Mouse (Mus musculus) megakaryocyte, embryonic 14.5 days (primary cell): ENCODE results near the gene Prdm11. TPM values are rescaled to one million over a fixed set of nuclear protein-coding genes. Genes with fewer than 3 reads are reported as not detected.

Experiments used
- H3K27me3 ChIP-seq: replicated peaks from 2 replicates; pipeline ENCODE3; 2012; ENCODE audit warnings: inconsistent platforms
- H3K36me3 ChIP-seq: replicated peaks from 2 replicates; pipeline ENCODE3; 2012; ENCODE audit warnings: low read length, inconsistent platforms, mixed read lengths
- H3K4me1 ChIP-seq: 2 replicates; pipeline ENCODE4 v1.6.1; 2012; ENCODE audit warnings: inconsistent platforms
- H3K4me3 ChIP-seq: replicated peaks from 2 replicates; pipeline ENCODE3; 2012; ENCODE audit warnings: moderate library complexity, mild to moderate bottlenecking, inconsistent platforms
- H3K9me3 ChIP-seq: 2 replicates; pipeline ENCODE4 v1.6.1; 2012; ENCODE audit warnings: inconsistent platforms
- FLI1 ChIP-seq: IDR thresholded peaks from 2 replicates; pipeline ENCODE4 v1.6.1; 2012; ENCODE audit warnings: low read length, inconsistent platforms, mixed read lengths
- GATA1 ChIP-seq: IDR thresholded peaks from 3 replicates; pipeline ENCODE4 v1.6.1; 2012; ENCODE audit warnings: mixed read lengths, low read length, inconsistent platforms, borderline replicate concordance
- polyA plus RNA-seq: library from polyadenylated mRNA; stranded (reverse); fragments of >175 nt; gene quantifications from 2 replicates; pipeline ENCODE4 v1.2.3, GENCODE M21; 2012; ENCODE audit warnings: low replicate concordance; ENCODE audit not compliant: insufficient read depth

The Prdm11 gene
- polyA plus RNA-seq, 1 experiment: 18.2 TPM

- H3K27me3 ChIP-seq: no peaks in the 10 kb centered on the region
- peak overlapping the region; percentile 87 for H3K4me3 ChIP-seq
- H3K36me3 ChIP-seq: peaks cover 53% of the 10 kb centered on the region
- H3K9me3 ChIP-seq: no peaks in the 10 kb centered on the region
- TF ChIP-seq FLI1: no peak
- H3K4me1 ChIP-seq: peaks cover 92% of the 10 kb centered on the region
Observed at GRCm38 (mm10) chr2:93030101-93030500, 15.9 kb downstream of the Prdm11 start.

GRCm38 (mm10) chr2:93029267-93030060, 16.5 kb downstream of the Prdm11 start:
- Histone ChIP-seq H3K27me3 (no peaks in the 10 kb centered on the region), H3K9me3 (no peaks in the 10 kb centered on the region), H3K4me1 (peaks cover 89% of the 10 kb centered on the region), H3K36me3 (peaks cover 54% of the 10 kb centered on the region), H3K4me3 (peak overlapping the region; percentile 87)
- TF ChIP-seq GATA1: no peak
- TF ChIP-seq FLI1: no peak

- Histone ChIP-seq H3K4me3 (peak overlapping the region; percentile 39), H3K36me3 (peaks cover 58% of the 10 kb centered on the region)
Observed at GRCm38 (mm10) chr2:93028865-93029264, 17.1 kb downstream of the Prdm11 start.

GRCm38 (mm10) chr2:93027713-93028112, 18.3 kb downstream of the Prdm11 start:
- Histone ChIP-seq H3K4me3 (peak overlapping the region; percentile 54), H3K4me1 (peaks cover 84% of the 10 kb centered on the region), H3K9me3 (no peaks in the 10 kb centered on the region), H3K27me3 (no peaks in the 10 kb centered on the region), H3K36me3 (peaks cover 58% of the 10 kb centered on the region)
- TF ChIP-seq FLI1 (no peak), GATA1 (no peak)

More at GRCm38 (mm10) chr2:93028865-93029264, 17.1 kb downstream of the Prdm11 start:
- TF ChIP-seq FLI1 (no peak), GATA1 (no peak)
- Histone ChIP-seq H3K9me3 (no peaks in the 10 kb centered on the region), H3K27me3 (no peaks in the 10 kb centered on the region), H3K4me1 (peaks cover 86% of the 10 kb centered on the region)

GRCm38 (mm10) chr2:93024431-93024830, 21.5 kb downstream of the Prdm11 start:
- Histone ChIP-seq H3K27me3 (no peaks in the 10 kb centered on the region), H3K4me1 (peaks cover 66% of the 10 kb centered on the region), H3K36me3 (peaks cover 58% of the 10 kb centered on the region), H3K4me3 (no peak overlapping the region), H3K9me3 (no peaks in the 10 kb centered on the region)
- TF ChIP-seq FLI1 (no peak), GATA1 (no peak)

GRCm38 (mm10) chr2:93018854-93019253, 27.1 kb downstream of the Prdm11 start:
- Histone ChIP-seq H3K36me3 (peaks cover 25% of the 10 kb centered on the region), H3K4me1 (peaks cover 43% of the 10 kb centered on the region), H3K27me3 (peaks cover 8% of the 10 kb centered on the region), H3K9me3 (no peaks in the 10 kb centered on the region), H3K4me3 (no peak overlapping the region)
- TF ChIP-seq GATA1: no peak
- no peak for TF ChIP-seq FLI1

GRCm38 (mm10) chr2:93017151-93017550, 28.8 kb downstream of the Prdm11 start:
- H3K9me3 ChIP-seq: no peaks in the 10 kb centered on the region
- peaks cover 44% of the 10 kb centered on the region for H3K4me1 ChIP-seq
- H3K36me3 ChIP-seq: peaks cover 32% of the 10 kb centered on the region
- peaks cover 8% of the 10 kb centered on the region for H3K27me3 ChIP-seq
- no peak overlapping the region for H3K4me3 ChIP-seq
- no peak for TF ChIP-seq GATA1
- no peak for TF ChIP-seq FLI1

- Histone ChIP-seq H3K4me1 (peaks cover 44% of the 10 kb centered on the region), H3K4me3 (peak overlapping the region; percentile 93), H3K36me3 (peaks cover 40% of the 10 kb centered on the region), H3K9me3 (no peaks in the 10 kb centered on the region), H3K27me3 (peaks cover 8% of the 10 kb centered on the region)
- TF ChIP-seq FLI1: no peak
- TF ChIP-seq GATA1: no peak
Observed at GRCm38 (mm10) chr2:93015041-93015440, 30.9 kb downstream of the Prdm11 start.

- TF ChIP-seq GATA1 (no peak), FLI1 (no peak)
- Histone ChIP-seq H3K4me3 (peak overlapping the region; percentile 93), H3K27me3 (peaks cover 8% of the 10 kb centered on the region), H3K9me3 (no peaks in the 10 kb centered on the region), H3K4me1 (peaks cover 44% of the 10 kb centered on the region), H3K36me3 (peaks cover 45% of the 10 kb centered on the region)
Observed at GRCm38 (mm10) chr2:93014093-93014937, 31.7 kb downstream of the Prdm11 start.

- Histone ChIP-seq H3K9me3 (no peaks in the 10 kb centered on the region), H3K36me3 (peaks cover 51% of the 10 kb centered on the region), H3K4me1 (peaks cover 46% of the 10 kb centered on the region), H3K4me3 (peak overlapping the region; percentile 93), H3K27me3 (peaks cover 8% of the 10 kb centered on the region)
- TF ChIP-seq GATA1 (no peak), FLI1 (no peak)
Observed at GRCm38 (mm10) chr2:93013415-93014092, 32.4 kb downstream of the Prdm11 start.
